Mouse (Mus musculus) lung, embryonic 16.5 days (tissue): ENCODE results near the gene Slc35a1. TPM values are rescaled to one million over a fixed set of nuclear protein-coding genes. Genes with fewer than 3 reads are reported as not detected.
A peak's percentile ranks its signal among the peaks of the same experiment; 100 is the strongest.

Source experiments
- ATAC-seq: fragments of 200-750 bp; cut with Nextera tagmentation; 2 replicates; pipeline ENCODE4 v1.8.0; 2017; ENCODE audit warnings: low read depth, mild to moderate bottlenecking, moderate library complexity
- H3K27ac ChIP-seq: fragments of 300-500 bp; sonication (generic); 2 replicates; pipeline ENCODE4 v1.5.1; 2014; ENCODE audit warnings: mild to moderate bottlenecking, control low read depth, low read length
- H3K27me3 ChIP-seq: fragments of 300-500 bp; sonication (generic); 2 replicates; pipeline ENCODE4 v1.6.1; 2014; ENCODE audit warnings: low read depth, low read length, mixed read lengths; ENCODE audit not compliant: control insufficient read depth, insufficient read depth
- H3K36me3 ChIP-seq: fragments of 300-500 bp; sonication (generic); 2 replicates; pipeline ENCODE4 v1.6.1; 2014; ENCODE audit warnings: low read length; ENCODE audit not compliant: control insufficient read depth, insufficient read depth
- H3K4me1 ChIP-seq: fragments of 300-500 bp; sonication (generic); replicated peaks from 2 replicates; pipeline ENCODE4 v1.6.1; 2014; ENCODE audit warnings: low read length, mixed read lengths; ENCODE audit not compliant: control insufficient read depth, insufficient read depth
- H3K4me2 ChIP-seq: fragments of 300-500 bp; sonication (generic); 2 replicates; pipeline ENCODE4 v1.6.1; 2014; ENCODE audit warnings: low read depth, low read length, control low read depth
- H3K4me3 ChIP-seq: fragments of 300-500 bp; sonication (generic); 2 replicates; pipeline ENCODE4 v1.5.1; 2014; ENCODE audit warnings: mild to moderate bottlenecking, low read length, control low read depth
- H3K9ac ChIP-seq: fragments of 300-500 bp; sonication (generic); 2 replicates; pipeline ENCODE4 v1.6.1; 2014; ENCODE audit warnings: low read length, control low read depth
- H3K9me3 ChIP-seq: fragments of 300-500 bp; sonication (generic); 2 replicates; pipeline ENCODE4 v1.6.1; 2016; ENCODE audit warnings: low read length; ENCODE audit not compliant: control insufficient read depth
- WGBS: fragments of 180-500 bp; shearing (Covaris S2); extraction: QIAGEN DNeasy Blood & Tissue Kit; methylation state at CpG from one replicate; pipeline ENCODE4 v1.1.7; 2014; 5-methylcytosine and 5-hydroxymethylcytosine counted together
- polyA plus RNA-seq: library from polyadenylated mRNA; unstranded; fragments of >200 nt; fragmentation: Nextera tagmentation; extraction: Ambion mirVana; gene quantifications from 2 replicates; pipeline ENCODE4 v1.2.1, GENCODE M21; 2015

The Slc35a1 gene
- polyA plus RNA-seq, 1 experiment from 2014 or later, result 55.2 TPM

GRCm38 (mm10) chr4:34613571-34614145 is 73.6 kb downstream of the Slc35a1 start:
- Histone ChIP-seq H3K4me2 (peak overlapping the region; percentile 64), H3K36me3 (0 out of 2 replicates have a peak, but pooled peaks cover 2% of the 10 kb centered on the region), H3K4me1 (peaks cover 15% of the 10 kb centered on the region), H3K4me3 (peak overlapping the region; percentile 89), H3K9me3 (no peaks in the 10 kb centered on the region), H3K9ac (peak overlapping the region; percentile 94), H3K27ac (peak overlapping the region; percentile 15), H3K27me3 (no peaks in the 10 kb centered on the region)
- no peak for ATAC-seq
- WGBS, result 45% methylated on average over 6 of the region's 6 CpGs

Other genes starting within 250 kb of the Slc35a1 start
- 20.0 and 26.0 TPM in 2 replicates for gene Akirin2, start 136.5 kb downstream of the Slc35a1 start, polyA plus RNA-seq
- 84.9 TPM in 2 replicates for gene Orc3, start 72.5 kb downstream of the Slc35a1 start, polyA plus RNA-seq
- gene Rars2, start 72.5 kb downstream of the Slc35a1 start, polyA plus RNA-seq, result 58.5 and 59.2 TPM in 2 replicates
- gene Cfap206, start 42.8 kb upstream of the Slc35a1 start, polyA plus RNA-seq, result 11.1 and 13.2 TPM in 2 replicates
- gene Gm136, start 68.8 kb upstream of the Slc35a1 start, polyA plus RNA-seq, result not detected in 2 replicates
- gene Smim8, start 91.0 kb upstream of the Slc35a1 start, polyA plus RNA-seq, result 46.8 and 49.5 TPM in 2 replicates
- 16.2 and 16.5 TPM in 2 replicates for gene Zfp292, start 195.5 kb upstream of the Slc35a1 start, polyA plus RNA-seq
- gene Cga, start 206.3 kb upstream of the Slc35a1 start, polyA plus RNA-seq, result not detected in 2 replicates